In genomic region chr11:106612961-106613637, GRCm38 (mm10) we compare ENCODE assay signal across 8 mouse cellular contexts. TPM values are rescaled to one million over a fixed set of nuclear protein-coding genes. Genes with fewer than 3 reads are reported as not detected.
DNase-seq lines count a peak whose midpoint lies in the region; ATAC-seq and TF ChIP-seq lines count a peak whose summit lies in the region.

TSS of gene Tex2 (minus strand) at chr11:106613423.

- TF ChIP-seq POLR2A in olfactory bulb, adult 2 months (IDR thresholded peaks at IDR 0.05; ENCODE audit: insufficient read depth, low read depth, low read length), result no peak; the same call in 1 of the 2 replicates

- TF ChIP-seq CTCF in layer of hippocampus, adult 2 months (conservative IDR thresholded peaks at IDR 0.05), result peak; percentile 24
- TF ChIP-seq CTCF in lung, embryonic 14.5 days (IDR thresholded peaks at IDR 0.05; ENCODE audit: low read depth), result no peak
- TF ChIP-seq CTCF in olfactory bulb, adult 2 months (IDR thresholded peaks at IDR 0.05; ENCODE audit: insufficient read depth, low read depth, low read length), result no peak

- WGBS in forebrain, embryonic 16.5 days, result under 1% methylated on average over 43 of the region's 45 CpGs
- WGBS in lung, embryonic 14.5 days, result under 1% methylated on average over 38 of the region's 45 CpGs
- whole genome bisulfite sequencing in olfactory bulb, adult 2 months, result under 1% methylated on average over 45 of the region's 45 CpGs

- no peaks in the 10 kb centered on the region for H3K9me3 ChIP-seq in ES-E14 (ENCODE audit: control insufficient read depth, insufficient read depth, low read depth, low read length)
- no peaks in the 10 kb centered on the region for H3K9me3 ChIP-seq in forebrain, embryonic 16.5 days (ENCODE audit: control insufficient read depth, low read length)
- no peaks in the 10 kb centered on the region for H3K9me3 ChIP-seq in lung, embryonic 14.5 days (ENCODE audit: low read depth, low read length)

- H3K4me3 ChIP-seq in ES-E14 (ENCODE audit: insufficient read depth in 1 of 2, low read depth in 1 of 2, low read length in 2 of 2, poor library complexity in 1 of 2, severe bottlenecking in 1 of 2), result peak within 1 kb of the TSS; percentile 91 to 95
- H3K4me3 ChIP-seq in forebrain, embryonic 16.5 days (replicated peaks; ENCODE audit: low read length), result peak within 1 kb of the TSS; percentile 99
- peak within 1 kb of the TSS; percentile 99 for H3K4me3 ChIP-seq in layer of hippocampus, adult 2 months
- H3K4me3 ChIP-seq in lung, embryonic 14.5 days (ENCODE audit: low read depth, low read length), result peak within 1 kb of the TSS; percentile 98
- peak within 1 kb of the TSS; percentile 89 for H3K4me3 ChIP-seq in olfactory bulb, adult 2 months (ENCODE audit: insufficient read depth, low read depth, low read length)

- H3K27ac ChIP-seq in ES-E14 (ENCODE audit: insufficient read depth, low read depth, low read length, poor library complexity, severe bottlenecking), result peak within 1 kb of the TSS; percentile 49; the same call in 1 of the 2 replicates
- peak within 1 kb of the TSS; percentile 60 for H3K27ac ChIP-seq in forebrain, embryonic 16.5 days (ENCODE audit: low read length)
- peak within 1 kb of the TSS; percentile 98 for H3K27ac ChIP-seq in layer of hippocampus, adult 2 months
- H3K27ac ChIP-seq in lung, embryonic 14.5 days (ENCODE audit: low read depth), result peak within 1 kb of the TSS; percentile 80
- H3K27ac ChIP-seq in olfactory bulb, adult 2 months (ENCODE audit: insufficient read depth, low read depth, low read length), result peak within 1 kb of the TSS; percentile 61

- intact Hi-C loops in heart, postnatal 36 days (cut with DNase I), result loop anchor here (5.0 to 10.0 kb wide), 2 partner anchors 91 to 338 kb away; partner anchors contain the start of genes Smarcd2 and Tcam1

- H3K27me3 ChIP-seq in forebrain, embryonic 16.5 days (replicated peaks; ENCODE audit: control insufficient read depth, insufficient read depth, low read length), result no peaks in the 10 kb centered on the region; the same call in 1 of the 2 replicates
- H3K27me3 ChIP-seq in lung, embryonic 14.5 days (ENCODE audit: insufficient read depth, low read length), result no peaks in the 10 kb centered on the region

- peak within 1 kb of the TSS; percentile 88 for H3K9ac ChIP-seq in ES-E14 (ENCODE audit: insufficient read depth, low read depth, low read length, poor library complexity, severe bottlenecking)
- peak within 1 kb of the TSS; percentile 91 for H3K9ac ChIP-seq in forebrain, embryonic 16.5 days (replicated peaks; ENCODE audit: low read depth, low read length)
- H3K9ac ChIP-seq in lung, embryonic 14.5 days, result peak within 1 kb of the TSS; percentile 89

- peak; percentile 98 for ATAC-seq in forebrain, embryonic 16.5 days
- peak; percentile 98 for ATAC-seq in lung, embryonic 14.5 days (ENCODE audit: insufficient read depth)

- peaks cover 7 to 11% of the 10 kb centered on the region in 2 experiments for H3K4me1 ChIP-seq in ES-E14 (ENCODE audit: control insufficient read depth in 2 of 2, insufficient read depth in 2 of 2, low read length in 2 of 2, poor library complexity in 1 of 2)
- peaks cover 16% of the 10 kb centered on the region for H3K4me1 ChIP-seq in forebrain, embryonic 16.5 days (replicated peaks; ENCODE audit: control insufficient read depth, insufficient read depth, low read length)
- H3K4me1 ChIP-seq in lung, embryonic 14.5 days (ENCODE audit: insufficient read depth), result peaks cover 6% of the 10 kb centered on the region
- H3K4me1 ChIP-seq in olfactory bulb, adult 2 months (ENCODE audit: control insufficient read depth, insufficient read depth, low read length), result peaks cover 9% of the 10 kb centered on the region

- DNase-seq in ES-E14 (ENCODE audit: low read depth, low spot score), result peak; percentile 91
- peak; percentile 98 for DNase-seq in cerebellum, adult 11-12 months
- DNase-seq in heart, postnatal 36 days, result peak; percentile 95
- DNase-seq in layer of hippocampus, adult 2 months (ENCODE audit: low spot score in 2 of 2), result peak; percentile 96
- DNase-seq in lung, embryonic 14.5 days, result peak; percentile 97
- peak; percentile 79 for DNase-seq in thymus, postnatal 0 days (ENCODE audit: low spot score)

- in situ Hi-C loops in ES-E14 (cut with MboI; ENCODE audit: low sequenced_read_pairs in 2 of 2, unreplicated experiment in 2 of 2), result no loop called here

- H3K36me3 ChIP-seq in ES-E14 (ENCODE audit: control insufficient read depth, insufficient read depth, low read length, poor library complexity, severe bottlenecking), result no peaks in the 10 kb centered on the region
- H3K36me3 ChIP-seq in forebrain, embryonic 16.5 days (ENCODE audit: control insufficient read depth, insufficient read depth), result no peaks in the 10 kb centered on the region
- no peaks in the 10 kb centered on the region for H3K36me3 ChIP-seq in lung, embryonic 14.5 days (ENCODE audit: insufficient read depth)

- H3K4me2 ChIP-seq in forebrain, embryonic 16.5 days (ENCODE audit: low read length), result peak within 1 kb of the TSS; percentile 82
- H3K4me2 ChIP-seq in lung, embryonic 14.5 days, result peak within 1 kb of the TSS; percentile 91

TF ChIP-seq in ES-E14, 5 proteins besides CTCF, POLR2A, EP300 and RAD21:
- TF ChIP-seq MAFK (IDR thresholded peaks at IDR 0.05; ENCODE audit: insufficient read depth, low read depth, low read length), result peak; percentile 59; the same call in 1 of the 2 replicates
- 0 out of 2 replicates have a peak, but pooled peaks have one; percentile 50 for TF ChIP-seq CHD2 (IDR thresholded peaks at IDR 0.05; ENCODE audit: low read depth, low read length)
- peak; percentile 49; the same call in 1 of the 2 replicates for TF ChIP-seq ZNF384 (IDR thresholded peaks at IDR 0.05; ENCODE audit: low read depth, low read length)
- TF ChIP-seq ZC3H11A (IDR thresholded peaks at IDR 0.05; ENCODE audit: borderline replicate concordance, low read depth, low read length), result 0 out of 2 replicates have a peak, but pooled peaks have one; percentile 14
- peak; percentile 84 for TF ChIP-seq HCFC1 (IDR thresholded peaks at IDR 0.05; ENCODE audit: borderline replicate concordance, insufficient read depth, low read length)

RNA-seq across cellular contexts. Expression of gene Tex2, which starts in this region (rescaled TPM):
- 33.6 and 34.4 TPM in 2 replicates for total RNA-seq in ES-E14 (2012; rRNA removed)
- 16.3 and 20.3 TPM in 2 replicates for polyA plus RNA-seq in forebrain, embryonic 16.5 days (2015; fragmentation: Nextera tagmentation; extraction: Ambion mirVana)
- 10 to 100 TPM; 40.1 to 42.1 TPM for total RNA-seq in heart, postnatal 36 days (2021)
- total RNA-seq in layer of hippocampus, adult 2 months (2021), result 100 to 1,000 TPM; 144 TPM
- polyA plus RNA-seq in lung, embryonic 14.5 days (2014; fragmentation: Nextera tagmentation; extraction: Ambion mirVana), result 10.9 and 11.3 TPM in 2 replicates
- polyA plus RNA-seq in olfactory bulb, adult 2 months (2012; ENCODE audit: insufficient read depth, insufficient read length, low replicate concordance, missing spikeins), result not detected in 2 replicates
- polyA plus RNA-seq in thymus, postnatal 0 days (2015; fragmentation: Nextera tagmentation; extraction: Ambion mirVana), result 7.0 and 7.2 TPM in 2 replicates

Comparison
In these comparisons a context has a peak if more than half of its experiments do, and no peak if none do; other contexts are left out.
1. Peak in every context shown above with its lines: DNase-seq, ATAC-seq, H3K4me3 ChIP-seq and H3K27ac ChIP-seq.